Mouse (Mus musculus) ovary, postnatal 36 days (tissue): ENCODE results near the gene Gm20431.
A peak's percentile ranks its signal among the peaks of the same experiment; 100 is the strongest.

Experiments
- DNase-seq: peaks from one replicate; pipeline ENCODE4 v3.0.0; 2022; ENCODE audit warnings: low spot score, mixed read lengths

Gm20431 gene

DNA sequence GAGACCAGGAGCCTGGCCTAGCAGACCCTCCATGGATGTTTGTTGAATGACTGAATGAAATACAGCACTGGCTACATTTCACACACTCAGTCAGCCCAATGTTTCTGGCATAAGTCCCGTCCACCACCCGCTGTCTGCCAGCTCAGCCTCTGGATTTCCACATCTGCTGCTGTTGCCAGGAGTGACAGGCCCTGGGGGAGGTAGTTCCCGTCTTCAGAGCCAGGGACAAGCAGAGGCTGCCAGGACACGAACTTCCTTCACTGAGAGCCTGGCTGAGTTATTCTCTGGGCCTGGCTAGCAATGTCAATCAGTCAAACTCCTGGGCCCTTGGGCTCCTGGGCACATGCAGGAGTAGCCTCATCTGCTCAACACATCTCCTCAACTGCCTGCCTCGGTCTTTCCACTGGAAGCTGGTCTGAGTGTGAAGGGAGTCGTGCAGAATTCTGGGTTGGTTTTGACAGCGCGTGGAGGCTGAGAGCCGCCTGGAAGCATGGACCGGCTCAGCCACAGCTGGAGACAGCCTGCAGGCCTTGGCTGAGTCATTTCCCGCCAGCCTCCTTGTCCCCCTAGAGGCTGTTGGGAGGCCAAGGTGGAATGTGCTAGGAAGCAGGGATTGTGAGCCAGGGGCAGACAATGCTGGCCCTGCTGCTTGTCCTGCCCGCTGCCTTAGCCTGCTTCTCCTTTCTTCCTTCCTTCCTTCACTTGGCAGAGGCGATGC lies 91.2 kb downstream of the Gm20431 start:
- peak; percentile 63 for DNase-seq

DNA sequence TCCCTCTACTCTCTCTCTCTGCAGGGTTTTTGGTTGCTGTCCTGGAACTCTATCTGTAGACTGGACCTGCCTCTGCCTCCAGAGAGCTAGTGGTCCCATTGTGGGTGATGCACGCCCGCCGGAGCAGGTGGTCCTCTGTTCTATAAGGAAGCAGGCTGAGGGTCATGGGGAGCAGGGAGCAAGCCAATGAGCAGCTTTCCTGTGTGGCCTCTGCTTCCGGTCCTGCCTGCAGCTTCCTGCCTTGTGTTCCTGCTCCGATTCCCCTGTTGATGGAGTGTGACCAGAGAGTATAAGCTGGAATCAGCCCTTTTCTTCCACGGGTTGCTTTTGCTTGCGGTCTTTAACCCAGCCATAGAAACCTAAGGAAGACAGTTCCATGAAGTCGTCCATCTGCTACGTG lies 93.2 kb downstream of the Gm20431 start:
- no peak for DNase-seq

DNA sequence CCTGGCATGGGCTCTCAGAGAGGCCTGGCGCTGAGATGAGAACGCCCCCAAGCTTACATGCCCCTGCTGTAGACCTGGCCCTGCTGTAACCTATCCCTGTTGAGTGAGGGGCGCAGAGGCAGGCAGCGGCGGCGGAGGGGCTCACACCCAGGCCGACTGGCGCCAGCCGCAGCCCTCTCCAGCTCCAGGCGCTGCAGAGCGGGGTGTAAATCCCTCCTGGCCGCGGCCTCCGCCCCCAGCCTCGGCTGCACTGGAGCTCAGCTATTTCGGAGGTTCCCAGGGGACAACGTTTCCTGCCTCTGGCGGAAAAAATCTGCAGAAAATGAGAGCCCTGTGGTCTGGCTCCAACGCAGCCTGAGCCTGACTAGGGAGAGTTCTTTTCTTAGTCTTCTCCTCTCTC lies 95.6 kb downstream of the Gm20431 start:
- no peak for DNase-seq

- no peak for DNase-seq
Measured at GRCm38 (mm10) chr2:167565312-167565656, 96.0 kb downstream of the Gm20431 start.

DNA sequence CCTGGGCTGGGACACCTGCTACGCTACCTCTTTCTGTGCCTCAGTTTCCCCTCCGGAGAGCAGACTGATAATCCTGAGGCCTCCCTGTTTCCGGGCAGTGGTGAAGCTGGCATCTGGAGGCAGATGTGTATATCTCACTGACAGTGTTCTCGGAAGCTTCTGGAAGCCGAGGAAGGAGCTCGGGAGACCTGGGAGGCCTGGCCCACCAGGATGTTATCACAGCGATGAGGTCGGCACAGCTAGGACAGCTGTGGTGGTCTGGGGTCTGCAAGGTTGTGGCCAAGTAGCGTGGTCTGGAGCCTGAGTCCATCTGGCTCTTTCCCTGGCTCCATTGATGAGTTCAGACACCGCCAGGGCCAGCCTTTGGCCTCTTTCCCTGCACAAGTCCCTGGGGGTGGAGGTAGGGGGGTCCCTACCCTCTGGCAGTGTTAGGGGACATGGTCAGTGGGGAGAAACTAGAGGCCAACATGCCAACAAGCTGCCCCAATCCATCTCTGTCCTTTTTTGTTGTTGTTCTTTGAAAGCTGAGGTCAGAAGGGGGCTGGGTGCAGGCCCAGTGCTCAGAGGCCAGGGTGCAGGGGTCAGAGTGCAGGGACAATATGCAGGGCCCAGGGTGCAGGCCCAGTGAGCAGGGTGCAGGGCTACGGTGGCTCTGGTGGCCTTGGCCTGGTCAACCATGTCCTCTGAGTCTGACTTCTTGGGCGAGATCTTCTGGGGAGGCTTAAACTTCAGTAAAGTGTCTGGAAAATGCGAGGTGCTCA lies 96.6 kb downstream of the Gm20431 start:
- no peak for DNase-seq

GRCm38 (mm10) chr2:167563703-167564102 lies 97.6 kb downstream of the Gm20431 start:
- no peak for DNase-seq

- DNase-seq = no peak
Measured at GRCm38 (mm10) chr2:167563035-167563434, 98.3 kb downstream of the Gm20431 start.

- DNase-seq = no peak
Measured at GRCm38 (mm10) chr2:167562101-167562500, 99.2 kb downstream of the Gm20431 start.

GRCm38 (mm10) chr2:167559413-167559812 lies 101.9 kb downstream of the Gm20431 start:
- DNase-seq = no peak
